Comparison of ENCODE assay signal across 30 mouse cellular contexts in the genomic region with DNA sequence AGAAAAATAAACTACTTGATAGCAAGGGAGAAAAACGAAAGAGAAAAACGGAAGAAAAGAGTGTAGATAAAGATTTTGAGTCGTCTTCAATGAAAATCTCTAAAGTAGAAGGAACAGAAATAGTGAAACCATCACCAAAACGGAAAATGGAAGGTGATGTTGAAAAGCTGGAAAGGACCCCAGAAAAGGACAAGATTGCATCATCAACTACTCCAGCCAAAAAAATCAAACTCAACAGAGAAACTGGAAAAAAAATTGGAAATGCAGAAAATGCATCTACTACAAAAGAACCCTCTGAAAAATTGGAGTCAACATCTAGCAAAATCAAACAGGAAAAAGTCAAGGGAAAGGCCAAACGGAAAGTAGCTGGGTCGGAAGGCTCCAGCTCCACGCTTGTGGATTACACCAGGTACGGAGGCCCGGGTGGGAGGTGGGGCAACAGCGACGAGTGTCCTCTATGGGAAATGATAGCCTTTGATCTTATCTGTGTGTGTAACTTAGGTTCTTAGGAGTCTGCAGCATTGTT. TPM values are rescaled to one million over a fixed set of nuclear protein-coding genes. Genes with fewer than 3 reads are reported as not detected.
A peak's percentile ranks its signal among the peaks of the same experiment; 100 is the strongest.
DNase-seq lines count a peak whose midpoint lies in the region; TF ChIP-seq lines count a peak whose summit lies in the region.
"Had no signal": no experiment of that assay in that cellular context is flagged by ENCODE, and none has a peak within 500 bp of the region (broad histone marks: within the 10 kb centered on the region; RNA-seq: fewer than 3 reads in every experiment).

No protein-coding gene starts in this region.

- H3K4me3 ChIP-seq in gastrocnemius, adult 2 months: no peak overlapping the region
- H3K4me3 ChIP-seq: embryonic facial prominence, embryonic 12.5 days; forebrain, embryonic 10.5 days; forebrain, embryonic 15.5 days; kidney, embryonic 15.5 days; layer of hippocampus, adult 2 months; left cerebral cortex, adult 2 months; limb, embryonic 13.5 days; liver, embryonic 13.5 days; lung, embryonic 15.5 days; megakaryocyte, embryonic 14.5 days; midbrain, embryonic 12.5 days; myocyte; neural tube, embryonic 12.5 days had no signal

- TF ChIP-seq CTCF in gastrocnemius, adult 2 months (IDR thresholded peaks at IDR 0.05): no peak

- peak overlapping the region; percentile 20 for H3K27ac ChIP-seq in gastrocnemius, adult 2 months
- H3K27ac ChIP-seq: embryonic facial prominence, embryonic 12.5 days; forebrain, embryonic 10.5 days; forebrain, embryonic 15.5 days; kidney, embryonic 15.5 days; layer of hippocampus, adult 2 months; left cerebral cortex, adult 2 months; limb, embryonic 13.5 days; liver, embryonic 13.5 days; lung, embryonic 15.5 days; midbrain, embryonic 12.5 days; neural tube, embryonic 12.5 days; stomach, postnatal 0 days had no signal

- no peak for DNase-seq in gastrocnemius, adult 2 months
- DNase-seq in gastrocnemius, postnatal 14 days: no peak
- peak; percentile 20 to 24 for DNase-seq in heart, postnatal 10 days
- no peak for DNase-seq in heart, postnatal 4 days
- DNase-seq in lung, postnatal 10 days: peak; percentile 51
- no peak for DNase-seq in lung, adult 18-20 months
- DNase-seq in lung, postnatal 36 days: peak; percentile 38
- no peak for DNase-seq in thymus, postnatal 14 days
- DNase-seq: adrenal gland, postnatal 14 days; cerebellum, adult 11-12 months; cerebellum, adult 9-11 months; embryo, embryonic 11 days; gastrocnemius, postnatal 25 days; liver, embryonic 13.5 days; right cerebral cortex, postnatal 4 days; thymus, adult 18-20 months; thymus, postnatal 4 days had no signal

- intact Hi-C loops in gastrocnemius, adult 2 months (cut with DNase I): loop anchor here (10.0 kb wide), 2 partner anchors 55 to 185 kb away; no protein-coding TSS in a partner anchor
- intact Hi-C loops in gastrocnemius, postnatal 14 days (cut with DNase I; ENCODE audit: low total_unique reads): loop anchor here (10.0 kb wide), 2 partner anchors 55 to 175 kb away; no protein-coding TSS in a partner anchor
- intact Hi-C loops in heart, postnatal 10 days (cut with DNase I): loop anchor here (5.0 kb wide), 1 partner anchor 167 kb away; no protein-coding TSS in a partner anchor

RNA-seq across cellular contexts. Expression of a gene that starts 34.4 kb away (rescaled TPM):
- 10 to 100 TPM; 25.7 to 30.5 TPM for total RNA-seq in gastrocnemius, adult 2 months (2021)
- total RNA-seq in gastrocnemius, postnatal 14 days (2021): 10 to 100 TPM; 22.9 to 23.4 TPM
- 10 to 100 TPM; 45.6 to 51.7 TPM for total RNA-seq in heart, postnatal 10 days (2021)
- total RNA-seq in heart, postnatal 4 days (2021): 10 to 100 TPM; 53.5 to 56.2 TPM

Comparison
In these comparisons a context has a peak if more than half of its experiments do, and no peak if none do; other contexts are left out.
1. DNase-seq: peak in heart, postnatal 10 days (2 of 2), lung, postnatal 10 days (single experiment) and lung, postnatal 36 days (single experiment); none in gastrocnemius, adult 2 months (single experiment), gastrocnemius, postnatal 14 days (single experiment), heart, postnatal 4 days (single experiment), lung, adult 18-20 months (0 of 2) and thymus, postnatal 14 days (single experiment).